Comparison of ENCODE assay signal across 9 mouse cellular contexts in the genomic region with DNA sequence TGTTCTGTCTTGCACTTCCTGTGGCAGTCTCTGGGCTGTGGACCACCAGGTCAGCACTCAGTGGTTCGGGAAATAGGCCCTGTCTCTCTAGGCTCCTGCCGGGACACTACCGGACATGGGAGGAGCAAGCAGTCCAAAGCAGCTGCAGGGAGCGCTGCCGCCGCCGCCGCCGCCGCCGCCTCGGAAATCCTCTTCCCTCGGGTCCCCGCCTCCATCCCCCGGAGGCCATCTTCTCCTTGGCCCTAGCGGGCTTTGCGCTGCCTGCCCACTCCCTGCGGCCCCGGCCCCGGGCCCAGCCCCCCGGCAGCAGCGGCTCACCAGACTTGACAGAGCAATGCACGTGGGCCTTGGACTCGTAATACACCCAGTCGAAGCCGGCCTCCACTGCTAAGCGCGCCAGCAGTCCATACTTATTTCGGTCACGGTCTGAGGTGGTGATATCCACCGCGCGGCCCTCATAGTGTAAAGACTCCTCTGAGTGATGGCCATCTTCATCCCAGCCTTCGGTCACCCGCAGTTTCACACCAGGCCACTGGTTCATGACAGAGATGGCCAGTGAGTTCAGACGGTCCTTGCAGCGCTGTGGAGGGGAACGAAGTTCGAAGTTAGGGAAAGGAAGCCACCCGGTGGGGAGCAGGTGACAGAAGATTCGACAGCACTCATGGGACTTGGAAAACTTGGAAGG. TPM values are rescaled to one million over a fixed set of nuclear protein-coding genes. Genes with fewer than 3 reads are reported as not detected.
A peak's percentile ranks its signal among the peaks of the same experiment; 100 is the strongest.
DNase-seq lines count a peak whose midpoint lies in the region; ATAC-seq and TF ChIP-seq lines count a peak whose summit lies in the region.
"Had no signal": no experiment of that assay in that cellular context is flagged by ENCODE, and none has a peak within 500 bp of the region (broad histone marks: within the 10 kb centered on the region; RNA-seq: fewer than 3 reads in every experiment).

No protein-coding gene starts in this region.

- H3K9me3 ChIP-seq in lung, embryonic 16.5 days (ENCODE audit: control insufficient read depth, low read length), result no peaks in the 10 kb centered on the region
- H3K9me3 ChIP-seq in forebrain, embryonic 11.5 days (ENCODE audit: control insufficient read depth, low read length), result no peaks in the 10 kb centered on the region
- no peaks in the 10 kb centered on the region for H3K9me3 ChIP-seq in liver, embryonic 16.5 days (replicated peaks; ENCODE audit: control insufficient read depth, low read length)

- H3K27me3 ChIP-seq in lung, embryonic 16.5 days (ENCODE audit: control insufficient read depth, insufficient read depth, low read depth, low read length), result peaks cover 68% of the 10 kb centered on the region
- peaks cover 71% of the 10 kb centered on the region for H3K27me3 ChIP-seq in forebrain, embryonic 11.5 days (ENCODE audit: control insufficient read depth, insufficient read depth, low read length)
- H3K27me3 ChIP-seq in liver, embryonic 16.5 days (ENCODE audit: control insufficient read depth, insufficient read depth, low read depth, low read length), result peaks cover 58% of the 10 kb centered on the region
- H3K27me3 ChIP-seq in cerebellum, adult 2 months (ENCODE audit: control insufficient read depth, insufficient read depth, low read length), result peaks cover 11% of the 10 kb centered on the region; the same call in 1 of the 2 replicates

- no peak overlapping the region for H3K9ac ChIP-seq in lung, embryonic 16.5 days (ENCODE audit: low read length)
- peak overlapping the region; percentile 44 for H3K9ac ChIP-seq in forebrain, embryonic 11.5 days (ENCODE audit: low read length)
- H3K9ac ChIP-seq in liver, embryonic 16.5 days (ENCODE audit: low read depth, low read length), result no peak overlapping the region

- H3K27ac ChIP-seq in lung, embryonic 16.5 days (ENCODE audit: low read length), result no peak overlapping the region
- H3K27ac ChIP-seq in forebrain, embryonic 11.5 days (ENCODE audit: low read depth, low read length), result no peak overlapping the region
- no peak overlapping the region for H3K27ac ChIP-seq in liver, embryonic 16.5 days (ENCODE audit: low read length)
- H3K27ac ChIP-seq in cerebellum, adult 2 months (ENCODE audit: insufficient read depth, low read length), result no peak overlapping the region

- DNase-seq in lung, postnatal 25 days (ENCODE audit: low spot score), result no peak
- peak; percentile 74 for DNase-seq in forebrain, embryonic 11.5 days (ENCODE audit: low spot score)
- DNase-seq in induced T-regulatory cell, adult 2 months (ENCODE audit: low read depth), result peak; percentile 19
- no peak for DNase-seq in thymus, adult 18-20 months
- no peak for DNase-seq in cerebellum, adult 2 months
- no peak for DNase-seq in cerebellum, adult 9-10 months

- H3K4me1 ChIP-seq in lung, embryonic 16.5 days (replicated peaks; ENCODE audit: control insufficient read depth, insufficient read depth, low read length), result peaks cover 16% of the 10 kb centered on the region
- H3K4me1 ChIP-seq in forebrain, embryonic 11.5 days (replicated peaks; ENCODE audit: control insufficient read depth, insufficient read depth, low read length), result peaks cover 17% of the 10 kb centered on the region
- no peaks in the 10 kb centered on the region for H3K4me1 ChIP-seq in liver, embryonic 16.5 days (ENCODE audit: control insufficient read depth, low read depth, low read length)
- H3K4me1 ChIP-seq in cerebellum, adult 2 months (ENCODE audit: control insufficient read depth, insufficient read depth, low read length), result peaks cover 5% of the 10 kb centered on the region

- peak overlapping the region; percentile 56 for H3K4me2 ChIP-seq in lung, embryonic 16.5 days (ENCODE audit: low read depth, low read length)
- peak overlapping the region; percentile 51 for H3K4me2 ChIP-seq in forebrain, embryonic 11.5 days (ENCODE audit: low read depth, low read length, severe bottlenecking)
- 0 out of 2 replicates have a peak overlapping the region, but pooled peaks have one; percentile 18 for H3K4me2 ChIP-seq in liver, embryonic 16.5 days (ENCODE audit: low read depth, low read length)

- no peak for TF ChIP-seq POLR2A in cerebellum, adult 2 months (IDR thresholded peaks at IDR 0.05; ENCODE audit: borderline replicate concordance, insufficient read depth, low read length)

- ATAC-seq in lung, embryonic 16.5 days (ENCODE audit: low read depth), result no peak
- no peak for ATAC-seq in forebrain, embryonic 11.5 days (replicated peaks; ENCODE audit: low FRiP score)
- no peak for ATAC-seq in liver, embryonic 16.5 days (ENCODE audit: low read depth)
- ATAC-seq: Patski had no signal

- TF ChIP-seq CTCF in cerebellum, adult 2 months (IDR thresholded peaks at IDR 0.05; ENCODE audit: borderline replicate concordance, insufficient read depth, low read depth, low read length), result no peak

- 3% methylated on average over 41 of the region's 41 CpGs for WGBS in lung, embryonic 16.5 days
- 2% methylated on average over 41 of the region's 41 CpGs for WGBS in forebrain, embryonic 11.5 days
- 4% methylated on average over 41 of the region's 41 CpGs for WGBS in liver, embryonic 16.5 days (ENCODE audit: insufficient replicate concordance)
- WGBS in cerebellum, adult 2 months, result 6% methylated on average over 41 of the region's 41 CpGs

- peak overlapping the region; percentile 37 for H3K4me3 ChIP-seq in lung, embryonic 16.5 days (ENCODE audit: low read length)
- peak overlapping the region; percentile 21; the same call in 1 of the 2 replicates for H3K4me3 ChIP-seq in forebrain, embryonic 11.5 days (ENCODE audit: low read depth, low read length)
- no peak overlapping the region for H3K4me3 ChIP-seq in liver, embryonic 16.5 days (ENCODE audit: low read depth, low read length)
- H3K4me3 ChIP-seq in cerebellum, adult 2 months (replicated peaks; ENCODE audit: insufficient read depth, low read depth, low read length), result no peak overlapping the region

- no peaks in the 10 kb centered on the region for H3K36me3 ChIP-seq in lung, embryonic 16.5 days (ENCODE audit: control insufficient read depth, insufficient read depth, low read length)
- H3K36me3 ChIP-seq in forebrain, embryonic 11.5 days (ENCODE audit: control insufficient read depth, insufficient read depth, low read length), result no peaks in the 10 kb centered on the region
- H3K36me3 ChIP-seq in liver, embryonic 16.5 days (ENCODE audit: control insufficient read depth, insufficient read depth), result no peaks in the 10 kb centered on the region

RNA-seq across cellular contexts. Expression of a gene that starts 3.3 kb away (rescaled TPM):
- 0.18 and 0.21 TPM in 2 replicates for polyA plus RNA-seq in lung, embryonic 16.5 days (2015; fragmentation: Nextera tagmentation; extraction: Ambion mirVana)
- 0.07 and 0.35 TPM in 2 replicates for polyA plus RNA-seq in forebrain, embryonic 11.5 days (2014; fragmentation: Nextera tagmentation; extraction: Ambion mirVana)
- polyA plus RNA-seq in liver, embryonic 16.5 days (2015; fragmentation: Nextera tagmentation; extraction: Ambion mirVana), result 2.6 and 4.0 TPM in 2 replicates
- polyA plus RNA-seq in cerebellum, adult 2 months (2012; rRNA removed), result 0.33 and 0.49 TPM in 2 replicates

RNA-seq across cellular contexts. Expression of a gene that starts 12.7 kb away (rescaled TPM):
- polyA plus RNA-seq in lung, embryonic 16.5 days (2015; fragmentation: Nextera tagmentation; extraction: Ambion mirVana), result 2.7 and 2.9 TPM in 2 replicates
- polyA plus RNA-seq in forebrain, embryonic 11.5 days (2014; fragmentation: Nextera tagmentation; extraction: Ambion mirVana), result 0.11 and 0.25 TPM in 2 replicates
- not detected in 2 replicates for polyA plus RNA-seq in liver, embryonic 16.5 days (2015; fragmentation: Nextera tagmentation; extraction: Ambion mirVana)
- 2.6 and 3.7 TPM in 2 replicates for polyA plus RNA-seq in cerebellum, adult 2 months (2012; rRNA removed)
- polyA plus RNA-seq: Patski had no signal

RNA-seq across cellular contexts. Expression of a gene that starts 55.2 kb away (rescaled TPM):
- not detected in 2 replicates for polyA plus RNA-seq in lung, embryonic 16.5 days (2015; fragmentation: Nextera tagmentation; extraction: Ambion mirVana)
- not detected in 2 replicates for polyA plus RNA-seq in forebrain, embryonic 11.5 days (2014; fragmentation: Nextera tagmentation; extraction: Ambion mirVana)
- not detected in 2 replicates for polyA plus RNA-seq in liver, embryonic 16.5 days (2015; fragmentation: Nextera tagmentation; extraction: Ambion mirVana)
- polyA plus RNA-seq in cerebellum, adult 2 months (2012; rRNA removed), result 1.7 and 3.3 TPM in 2 replicates
- polyA plus RNA-seq: Patski had no signal

Comparison
In these comparisons a context has a peak if more than half of its experiments do, and no peak if none do; other contexts are left out.
1. H3K4me3 ChIP-seq: peak in lung, embryonic 16.5 days (single experiment) and forebrain, embryonic 11.5 days (single experiment); none in liver, embryonic 16.5 days (single experiment) and cerebellum, adult 2 months (single experiment).
2. DNase-seq: peak in forebrain, embryonic 11.5 days (single experiment) and induced T-regulatory cell, adult 2 months (single experiment); none in lung, postnatal 25 days (single experiment), thymus, adult 18-20 months (0 of 2), cerebellum, adult 2 months (0 of 2) and cerebellum, adult 9-10 months (single experiment).
3. Peak in every context shown above with its lines, with median percentiles within 50 percentile points of each other: H3K4me2 ChIP-seq.